Mouse (Mus musculus): ENCODE measurements around the gene Stag1.

- TF ChIP-seq CTCF (IDR thresholded peaks at IDR 0.05; ENCODE audit: insufficient read depth, low read length) (no peak), POLR2A (IDR thresholded peaks at IDR 0.05; ENCODE audit: borderline replicate concordance, extremely low read depth, low read depth, low read length) (no peak)
Observed at GRCm38 (mm10) chr9:100990609-100991008, 393.0 kb downstream of the Stag1 start.
